Mouse (Mus musculus) intestine, embryonic 16.5 days (tissue): ENCODE results near the gene Gm17720. TPM values are rescaled to one million over a fixed set of nuclear protein-coding genes. Genes with fewer than 3 reads are reported as not detected.

ENCODE experiments used
- ATAC-seq: fragments of 200-750 bp; cut with Nextera tagmentation; 2 replicates; pipeline ENCODE4 v1.8.0; 2017; ENCODE audit warnings: moderate TSS enrichment, moderate library complexity
- H3K27ac ChIP-seq: fragments of 300-500 bp; sonication (generic); 2 replicates; pipeline ENCODE4 v1.5.1; 2014; ENCODE audit warnings: mild to moderate bottlenecking, low read length
- H3K27me3 ChIP-seq: fragments of 300-500 bp; sonication (generic); replicated peaks from 2 replicates; pipeline ENCODE4 v1.6.1; 2014; ENCODE audit warnings: low read length, control low read depth, mixed read lengths; ENCODE audit not compliant: control insufficient read depth, insufficient read depth
- H3K36me3 ChIP-seq: fragments of 300-500 bp; sonication (generic); 2 replicates; pipeline ENCODE4 v1.6.1; 2014; ENCODE audit warnings: low read length, control low read depth; ENCODE audit not compliant: control insufficient read depth, insufficient read depth
- H3K4me1 ChIP-seq: fragments of 300-500 bp; sonication (generic); 2 replicates; pipeline ENCODE4 v1.6.1; 2014; ENCODE audit warnings: low read length, control low read depth, mixed read lengths; ENCODE audit not compliant: control insufficient read depth, insufficient read depth
- H3K4me2 ChIP-seq: fragments of 300-500 bp; sonication (generic); 2 replicates; pipeline ENCODE4 v1.6.1; 2014; ENCODE audit warnings: low read depth, low read length, control low read depth
- H3K4me3 ChIP-seq: fragments of 300-500 bp; sonication (generic); 2 replicates; pipeline ENCODE4 v1.5.1; 2014; ENCODE audit warnings: mild to moderate bottlenecking, low read length
- H3K9ac ChIP-seq: fragments of 300-500 bp; sonication (generic); 2 replicates; pipeline ENCODE4 v1.6.1; 2014; ENCODE audit warnings: low read depth, low read length
- H3K9me3 ChIP-seq: fragments of 300-500 bp; sonication (generic); 2 replicates; pipeline ENCODE4 v1.6.1; 2016; ENCODE audit warnings: low read length, control low read depth; ENCODE audit not compliant: control insufficient read depth
- WGBS: fragments of 180-500 bp; shearing (Covaris S2); extraction: QIAGEN DNeasy Blood & Tissue Kit; methylation state at CpG from one replicate; pipeline ENCODE4 v1.1.7; 2014; 5-methylcytosine and 5-hydroxymethylcytosine counted together
- polyA plus RNA-seq: library from polyadenylated mRNA; unstranded; fragments of >200 nt; fragmentation: Nextera tagmentation; extraction: Ambion mirVana; gene quantifications from 2 replicates; pipeline ENCODE4 v1.2.1, GENCODE M21; 2015

Gene Gm17720
- not detected in 2 replicates for polyA plus RNA-seq

GRCm38 (mm10) chr8:110102653-110103052 lies at the start of gene Gm17720:
Gene Gm17720 (minus strand): TSS chr8:110102753.
- no peak within 1 kb of the TSS for H3K9ac ChIP-seq
- H3K27ac ChIP-seq, result no peak within 1 kb of the TSS
- H3K4me3 ChIP-seq, result no peak within 1 kb of the TSS
- H3K36me3 ChIP-seq, result no peaks in the 10 kb centered on the region
- no peak for ATAC-seq
- WGBS, result 82% methylated on average over 3 of the region's 3 CpGs
- H3K27me3 ChIP-seq, result no peaks in the 10 kb centered on the region
- no peaks in the 10 kb centered on the region for H3K9me3 ChIP-seq
- H3K4me1 ChIP-seq, result no peaks in the 10 kb centered on the region
- no peak within 1 kb of the TSS for H3K4me2 ChIP-seq

GRCm38 (mm10) chr8:110145538-110145937 lies 43.0 kb upstream of the Gm17720 start:
- H3K9me3 ChIP-seq, result no peaks in the 10 kb centered on the region
- ATAC-seq, result no peak
- no peak overlapping the region for H3K9ac ChIP-seq
- H3K36me3 ChIP-seq, result no peaks in the 10 kb centered on the region
- H3K27me3 ChIP-seq, result no peaks in the 10 kb centered on the region
- H3K27ac ChIP-seq, result no peak overlapping the region
- 0% methylated on average over 4 of the region's 4 CpGs for WGBS
- no peak overlapping the region for H3K4me2 ChIP-seq
- no peaks in the 10 kb centered on the region for H3K4me1 ChIP-seq
- no peak overlapping the region for H3K4me3 ChIP-seq

- H3K36me3 ChIP-seq, result no peaks in the 10 kb centered on the region
- H3K4me3 ChIP-seq, result no peak overlapping the region
- no peaks in the 10 kb centered on the region for H3K27me3 ChIP-seq
- no peak for ATAC-seq
- H3K4me1 ChIP-seq, result no peaks in the 10 kb centered on the region
- H3K4me2 ChIP-seq, result no peak overlapping the region
- H3K9me3 ChIP-seq, result no peaks in the 10 kb centered on the region
- no peak overlapping the region for H3K9ac ChIP-seq
- no peak overlapping the region for H3K27ac ChIP-seq
- 72% methylated on average over 4 of the region's 4 CpGs for WGBS
Observed at GRCm38 (mm10) chr8:110140770-110141169, 38.2 kb upstream of the Gm17720 start.

- no peaks in the 10 kb centered on the region for H3K36me3 ChIP-seq
- H3K4me3 ChIP-seq, result no peak overlapping the region
- H3K4me1 ChIP-seq, result no peaks in the 10 kb centered on the region
- H3K27me3 ChIP-seq, result no peaks in the 10 kb centered on the region
- no peaks in the 10 kb centered on the region for H3K9me3 ChIP-seq
- H3K27ac ChIP-seq, result no peak overlapping the region
- no peak for ATAC-seq
- 64% methylated on average over 3 of the region's 3 CpGs for WGBS
- no peak overlapping the region for H3K4me2 ChIP-seq
- H3K9ac ChIP-seq, result no peak overlapping the region
Observed at GRCm38 (mm10) chr8:110140156-110140555, 37.6 kb upstream of the Gm17720 start.

GRCm38 (mm10) chr8:110135515-110135914 lies 33.0 kb upstream of the Gm17720 start:
- H3K36me3 ChIP-seq, result no peaks in the 10 kb centered on the region
- no peak for ATAC-seq
- WGBS, result 78% methylated on average over 7 of the region's 7 CpGs

GRCm38 (mm10) chr8:110134236-110134635 lies 31.7 kb upstream of the Gm17720 start:
- H3K9me3 ChIP-seq, result no peaks in the 10 kb centered on the region
- no peak overlapping the region for H3K27ac ChIP-seq
- H3K9ac ChIP-seq, result no peak overlapping the region
- no peak overlapping the region for H3K4me3 ChIP-seq
- H3K27me3 ChIP-seq, result no peaks in the 10 kb centered on the region
- no peak for ATAC-seq
- 92% methylated on average over 8 of the region's 8 CpGs for WGBS
- H3K4me2 ChIP-seq, result no peak overlapping the region
- H3K4me1 ChIP-seq, result no peaks in the 10 kb centered on the region
- no peaks in the 10 kb centered on the region for H3K36me3 ChIP-seq

More at GRCm38 (mm10) chr8:110135515-110135914, 33.0 kb upstream of the Gm17720 start:
- Histone ChIP-seq H3K4me2 (no peak overlapping the region), H3K9ac (no peak overlapping the region), H3K27me3 (no peaks in the 10 kb centered on the region), H3K4me3 (no peak overlapping the region), H3K9me3 (no peaks in the 10 kb centered on the region), H3K4me1 (no peaks in the 10 kb centered on the region), H3K27ac (no peak overlapping the region)

- H3K4me2 ChIP-seq, result no peak overlapping the region
- WGBS, result 16% methylated on average over 13 of the region's 13 CpGs
- no peak overlapping the region for H3K4me3 ChIP-seq
- no peaks in the 10 kb centered on the region for H3K36me3 ChIP-seq
- no peaks in the 10 kb centered on the region for H3K4me1 ChIP-seq
- no peak overlapping the region for H3K27ac ChIP-seq
- no peak overlapping the region for H3K9ac ChIP-seq
- ATAC-seq, result peak; percentile 48; the same call in 1 of the 2 replicates
- no peaks in the 10 kb centered on the region for H3K9me3 ChIP-seq
- no peaks in the 10 kb centered on the region for H3K27me3 ChIP-seq
Observed at GRCm38 (mm10) chr8:110130537-110130936, 28.0 kb upstream of the Gm17720 start.

GRCm38 (mm10) chr8:110119715-110120114 lies 17.2 kb upstream of the Gm17720 start:
- ATAC-seq, result no peak
- H3K27ac ChIP-seq, result no peak overlapping the region
- no peak overlapping the region for H3K9ac ChIP-seq
- H3K4me1 ChIP-seq, result no peaks in the 10 kb centered on the region
- no peaks in the 10 kb centered on the region for H3K36me3 ChIP-seq
- H3K4me3 ChIP-seq, result no peak overlapping the region
- H3K9me3 ChIP-seq, result no peaks in the 10 kb centered on the region
- H3K27me3 ChIP-seq, result no peaks in the 10 kb centered on the region
- H3K4me2 ChIP-seq, result no peak overlapping the region
- WGBS, result 45% methylated on average over 6 of the region's 6 CpGs

GRCm38 (mm10) chr8:110101676-110102075 lies 877 bp downstream of the Gm17720 start:
- WGBS, result 87% methylated on average over 15 of the region's 15 CpGs
- no peak overlapping the region for H3K9ac ChIP-seq
- ATAC-seq, result no peak

GRCm38 (mm10) chr8:110100907-110101306 lies 1.6 kb downstream of the Gm17720 start, which contains the start of gene Gm21964:
Gene Gm21964 (plus strand): TSS chr8:110101207.
- H3K4me2 ChIP-seq, result no peak within 1 kb of the TSS
- no peaks in the 10 kb centered on the region for H3K27me3 ChIP-seq
- H3K36me3 ChIP-seq, result no peaks in the 10 kb centered on the region
- no peak within 1 kb of the TSS for H3K27ac ChIP-seq
- H3K4me3 ChIP-seq, result no peak within 1 kb of the TSS
- no peak within 1 kb of the TSS for H3K9ac ChIP-seq
- no peaks in the 10 kb centered on the region for H3K4me1 ChIP-seq
- WGBS, result 86% methylated on average over 12 of the region's 12 CpGs
- ATAC-seq, result no peak
- no peaks in the 10 kb centered on the region for H3K9me3 ChIP-seq

More at GRCm38 (mm10) chr8:110101676-110102075, 877 bp downstream of the Gm17720 start:
- Histone ChIP-seq H3K4me1 (no peaks in the 10 kb centered on the region), H3K36me3 (no peaks in the 10 kb centered on the region), H3K4me3 (no peak overlapping the region), H3K27me3 (no peaks in the 10 kb centered on the region), H3K4me2 (no peak overlapping the region), H3K9me3 (no peaks in the 10 kb centered on the region), H3K27ac (no peak overlapping the region)
